Mouse (Mus musculus): ENCODE measurements at regions not wholly inside any gene's neighbourhood (a gene's known extent, or its start where the extent isn't known, plus 50 kb on each side); places are given as distances from the start of the nearest gene placed in this dataset.
A peak's percentile ranks its signal among the peaks of the same experiment; 100 is the strongest.
"Not testable (repeated sequence)": the region's sequence is repeated elsewhere in the genome, so short reads cannot be mapped to it uniquely, and the experiment has no call there.

GRCm38 (mm10) chr7:122820587-122821535 is 144.6 kb upstream of the Rbbp6 start:
- peak; percentile 27 for DNase-seq (ENCODE audit: low spot score)
- intact Hi-C loops (cut with DNase I): loop anchor here (2.0 to 5.0 kb wide), 2 partner anchors 16 to 86 kb away; no protein-coding TSS in a partner anchor

GRCm38 (mm10) chr7:122823429-122823828 is 142.1 kb upstream of the Rbbp6 start:
- DNase-seq (ENCODE audit: low spot score): no peak
- intact Hi-C loops (cut with DNase I): loop anchor here (5.0 kb wide), 1 partner anchor 84 kb away; no protein-coding TSS in a partner anchor

- no peak for DNase-seq (ENCODE audit: low spot score)
- intact Hi-C loops (cut with DNase I): no loop called here
Observed at GRCm38 (mm10) chr7:122839091-122839490, 126.4 kb upstream of the Rbbp6 start.

GRCm38 (mm10) chr7:122844831-122845230 is 120.7 kb upstream of the Rbbp6 start:
- intact Hi-C loops (cut with DNase I): loop anchor here (5.0 kb wide), 1 partner anchor 57 kb away; no protein-coding TSS in a partner anchor
- DNase-seq (ENCODE audit: low spot score): no peak

- no peak for DNase-seq (ENCODE audit: low spot score)
- intact Hi-C loops (cut with DNase I): no loop called here
Observed at GRCm38 (mm10) chr7:122847376-122847775, 118.1 kb upstream of the Rbbp6 start.

GRCm38 (mm10) chr7:122873386-122873785 is 92.1 kb upstream of the Rbbp6 start:
- intact Hi-C loops (cut with DNase I): no loop called here
- DNase-seq (ENCODE audit: low spot score): no peak

- no peak for DNase-seq (ENCODE audit: low spot score)
- intact Hi-C loops (cut with DNase I): no loop called here
Observed at GRCm38 (mm10) chr7:122876286-122876685, 89.2 kb upstream of the Rbbp6 start.

- DNase-seq (ENCODE audit: low spot score); intact Hi-C loops (cut with DNase I): not testable (repeated sequence)
Observed at GRCm38 (mm10) chr7:122881890-122882500, 83.5 kb upstream of the Rbbp6 start.

GRCm38 (mm10) chr7:122886737-122887136 is 78.7 kb upstream of the Rbbp6 start:
- intact Hi-C loops (cut with DNase I): no loop called here
- no peak for DNase-seq (ENCODE audit: low spot score)

- DNase-seq (ENCODE audit: low spot score): no peak
- intact Hi-C loops (cut with DNase I): no loop called here
Observed at GRCm38 (mm10) chr7:122897148-122897547, 68.3 kb upstream of the Rbbp6 start.

GRCm38 (mm10) chr7:122906056-122906455 is 59.4 kb upstream of the Rbbp6 start:
- no peak for DNase-seq (ENCODE audit: low spot score)

GRCm38 (mm10) chr7:122909296-122909695 is 56.2 kb upstream of the Rbbp6 start:
- DNase-seq (ENCODE audit: low spot score): no peak
- intact Hi-C loops (cut with DNase I): loop anchor here (5.0 kb wide), 1 partner anchor 87 kb away; no protein-coding TSS in a partner anchor

More at GRCm38 (mm10) chr7:122906056-122906455, 59.4 kb upstream of the Rbbp6 start:
- intact Hi-C loops (cut with DNase I): loop anchor here (5.0 kb wide), 1 partner anchor 84 kb away; no protein-coding TSS in a partner anchor

All from heart, postnatal 25 days (tissue).